Mouse (Mus musculus): ENCODE measurements around the gene Mical3.

DNA sequence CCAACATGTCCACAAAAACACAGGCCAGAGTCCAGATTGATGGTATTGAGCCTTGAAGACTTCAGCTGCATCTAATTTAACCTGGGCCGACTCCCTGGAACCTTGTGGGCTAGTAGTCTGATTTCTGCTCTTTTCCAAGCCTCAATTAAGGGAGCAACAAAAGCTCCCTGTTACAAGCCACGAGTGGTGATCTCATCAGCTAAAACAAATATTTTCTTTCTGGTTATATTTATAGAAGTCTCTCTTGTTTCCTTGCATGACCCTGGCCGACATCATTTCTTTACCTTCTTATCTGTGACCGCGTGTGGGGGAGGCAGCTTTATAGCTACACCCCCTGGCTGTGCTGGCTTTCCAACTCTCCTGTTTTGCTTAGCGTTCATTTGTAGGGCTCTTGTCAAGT lies 29.3 kb upstream of the Mical3 start:
- TF ChIP-seq CTCF (IDR thresholded peaks at IDR 0.05; ENCODE audit: low read depth, low read length): no peak
- no peak for TF ChIP-seq POLR2A (IDR thresholded peaks at IDR 0.05; ENCODE audit: extremely low read depth, insufficient read depth, low read length)

Data from liver, adult 2 months (tissue).